Mouse (Mus musculus) intestine, postnatal 0 days (tissue): Measurements from ENCODE around the gene Scn2b. TPM values are rescaled to one million over a fixed set of nuclear protein-coding genes. Genes with fewer than 3 reads are reported as not detected.

Source experiments
- ATAC-seq: fragments of 200-750 bp; cut with Nextera tagmentation; 2 replicates; pipeline ENCODE4 v1.8.0; 2017; ENCODE audit warnings: mild to moderate bottlenecking, moderate TSS enrichment, moderate library complexity
- H3K27ac ChIP-seq: fragments of 300-500 bp; sonication (generic); 2 replicates; pipeline ENCODE4 v1.5.1; 2014; ENCODE audit warnings: mild to moderate bottlenecking, low read depth, low read length, moderate library complexity
- H3K27me3 ChIP-seq: fragments of 300-500 bp; sonication (generic); replicated peaks from 2 replicates; pipeline ENCODE4 v1.6.1; 2014; ENCODE audit warnings: low read length, mixed read lengths; ENCODE audit not compliant: control insufficient read depth, insufficient read depth
- H3K36me3 ChIP-seq: fragments of 300-500 bp; sonication (generic); 2 replicates; pipeline ENCODE4 v1.6.1; 2014; ENCODE audit warnings: mild to moderate bottlenecking, moderate library complexity; ENCODE audit not compliant: control insufficient read depth, insufficient read depth
- H3K4me1 ChIP-seq: fragments of 300-500 bp; sonication (generic); replicated peaks from 2 replicates; pipeline ENCODE4 v1.6.1; 2014; ENCODE audit warnings: antibody characterized with exemption, low read length, mixed read lengths; ENCODE audit not compliant: control insufficient read depth, insufficient read depth
- H3K4me2 ChIP-seq: fragments of 300-500 bp; sonication (generic); replicated peaks from 2 replicates; pipeline ENCODE4 v1.6.1; 2014; ENCODE audit warnings: low read depth, mild to moderate bottlenecking, moderate library complexity
- H3K4me3 ChIP-seq: fragments of 300-500 bp; sonication (generic); 2 replicates; pipeline ENCODE4 v1.5.1; 2014; ENCODE audit warnings: low read depth, low read length
- H3K9ac ChIP-seq: fragments of 300-500 bp; sonication (generic); 2 replicates; pipeline ENCODE4 v1.6.1; 2014; ENCODE audit warnings: mild to moderate bottlenecking, low read depth, low read length
- H3K9me3 ChIP-seq: fragments of 300-500 bp; sonication (generic); 2 replicates; pipeline ENCODE4 v1.6.1; 2016; ENCODE audit warnings: mixed run types; ENCODE audit not compliant: control insufficient read depth
- CTCF ChIP-seq: sonication (generic); IDR thresholded peaks from 2 replicates; pipeline ENCODE4 v1.5.1; 2016; ENCODE audit warnings: low read depth, mild to moderate bottlenecking, control low read depth, antibody characterized with exemption, moderate library complexity
- WGBS: fragments of 180-500 bp; shearing (Covaris S2); extraction: QIAGEN DNeasy Blood & Tissue Kit; methylation state at CpG from one replicate; pipeline ENCODE4 v1.1.7; 2014; 5-methylcytosine and 5-hydroxymethylcytosine counted together
- polyA plus RNA-seq: library from polyadenylated mRNA; unstranded; fragments of >200 nt; fragmentation: Nextera tagmentation; extraction: Ambion mirVana; gene quantifications from 2 replicates; pipeline ENCODE4 v1.2.1, GENCODE M21; 2015

Scn2b gene
- polyA plus RNA-seq, 1 experiment from 2014 or later, result 0.96 TPM

- Histone ChIP-seq H3K4me1 (no peaks in the 10 kb centered on the region), H3K27ac (no peak overlapping the region)
- ATAC-seq, result no peak
Observed at GRCm38 (mm10) chr9:45085741-45086690, 31.6 kb upstream of the Scn2b start.

GRCm38 (mm10) chr9:45088040-45088439, 29.5 kb upstream of the Scn2b start:
- TF ChIP-seq CTCF, result no peak
- no peaks in the 10 kb centered on the region for H3K36me3 ChIP-seq
- no peak overlapping the region for H3K4me3 ChIP-seq
- H3K4me2 ChIP-seq, result no peak overlapping the region
- H3K9ac ChIP-seq, result no peak overlapping the region
- no peak overlapping the region for H3K27ac ChIP-seq
- no peaks in the 10 kb centered on the region for H3K27me3 ChIP-seq
- ATAC-seq, result peak; percentile 51; the same call in 1 of the 2 replicates
- no peaks in the 10 kb centered on the region for H3K4me1 ChIP-seq
- H3K9me3 ChIP-seq, result no peaks in the 10 kb centered on the region

More at GRCm38 (mm10) chr9:45085741-45086690, 31.6 kb upstream of the Scn2b start:
- Histone ChIP-seq H3K36me3 (no peaks in the 10 kb centered on the region), H3K9ac (no peak overlapping the region), H3K4me3 (no peak overlapping the region), H3K4me2 (no peak overlapping the region), H3K27me3 (no peaks in the 10 kb centered on the region), H3K9me3 (no peaks in the 10 kb centered on the region)
- WGBS, result 82% methylated on average over 12 of the region's 12 CpGs
- TF ChIP-seq CTCF, result no peak

- TF ChIP-seq CTCF, result peak; percentile 59
- Histone ChIP-seq H3K4me2 (no peak overlapping the region), H3K27ac (no peak overlapping the region), H3K27me3 (no peaks in the 10 kb centered on the region), H3K9ac (no peak overlapping the region), H3K36me3 (no peaks in the 10 kb centered on the region), H3K4me3 (no peak overlapping the region), H3K4me1 (no peaks in the 10 kb centered on the region), H3K9me3 (no peaks in the 10 kb centered on the region)
- ATAC-seq, result no peak
- WGBS, result 72% methylated on average over 3 of the region's 3 CpGs
Observed at GRCm38 (mm10) chr9:45090811-45091210, 26.8 kb upstream of the Scn2b start.

GRCm38 (mm10) chr9:45092641-45093040, 24.9 kb upstream of the Scn2b start:
- 58% methylated on average over 4 of the region's 4 CpGs for WGBS
- no peak overlapping the region for H3K4me2 ChIP-seq
- H3K9me3 ChIP-seq, result no peaks in the 10 kb centered on the region
- no peak for TF ChIP-seq CTCF
- H3K4me1 ChIP-seq, result no peaks in the 10 kb centered on the region
- no peak for ATAC-seq
- no peak overlapping the region for H3K27ac ChIP-seq
- H3K36me3 ChIP-seq, result no peaks in the 10 kb centered on the region
- no peak overlapping the region for H3K9ac ChIP-seq
- H3K27me3 ChIP-seq, result no peaks in the 10 kb centered on the region
- H3K4me3 ChIP-seq, result no peak overlapping the region

GRCm38 (mm10) chr9:45095149-45095937, 22.2 kb upstream of the Scn2b start:
- Histone ChIP-seq H3K36me3 (no peaks in the 10 kb centered on the region), H3K4me2 (no peak overlapping the region), H3K27ac (no peak overlapping the region), H3K9me3 (no peaks in the 10 kb centered on the region), H3K9ac (no peak overlapping the region), H3K27me3 (no peaks in the 10 kb centered on the region), H3K4me3 (no peak overlapping the region), H3K4me1 (0 out of 2 replicates have a peak, but pooled peaks cover 2% of the 10 kb centered on the region)
- 47% methylated on average over 6 of the region's 6 CpGs for WGBS
- ATAC-seq, result peak; percentile 82
- no peak for TF ChIP-seq CTCF

GRCm38 (mm10) chr9:45097877-45098276, 19.7 kb upstream of the Scn2b start:
- peaks cover 9% of the 10 kb centered on the region; the same call in 1 of the 2 replicates for H3K4me1 ChIP-seq
- no peak overlapping the region for H3K9ac ChIP-seq
- ATAC-seq, result no peak
- H3K27me3 ChIP-seq, result no peaks in the 10 kb centered on the region
- no peak overlapping the region for H3K4me2 ChIP-seq
- no peaks in the 10 kb centered on the region for H3K36me3 ChIP-seq
- no peak for TF ChIP-seq CTCF
- H3K4me3 ChIP-seq, result no peak overlapping the region
- WGBS, result 84% methylated on average over 5 of the region's 5 CpGs
- H3K27ac ChIP-seq, result no peak overlapping the region
- no peaks in the 10 kb centered on the region for H3K9me3 ChIP-seq
